ENCODE assay signal across 10 mouse cellular contexts in genomic region chr1:179446127-179446844, GRCm38 (mm10).
DNase-seq lines count a peak whose midpoint lies in the region; ATAC-seq and TF ChIP-seq lines count a peak whose summit lies in the region.
"Had no signal": no experiment of that assay in that cellular context is flagged by ENCODE, and none has a peak within 500 bp of the region (broad histone marks: within the 10 kb centered on the region; RNA-seq: fewer than 3 reads in every experiment).

No protein-coding gene starts in this region.

- no peak for TF ChIP-seq POLR2A in brain, embryonic 14.5 days (IDR thresholded peaks at IDR 0.05; ENCODE audit: borderline replicate concordance, extremely low read depth, insufficient read depth, insufficient read length, poor library complexity, severe bottlenecking)

- H3K4me3 ChIP-seq in heart, embryonic 15.5 days, result no peak overlapping the region

- WGBS in heart, embryonic 15.5 days, result 47% methylated on average over 17 of the region's 17 CpGs

- ATAC-seq in cerebellum, adult (ENCODE audit: insufficient number of reproducible peaks, low FRiP score, low TSS enrichment), result no peak
- peak; percentile 67 for ATAC-seq in heart, embryonic 15.5 days (replicated peaks; ENCODE audit: insufficient number of reproducible peaks, insufficient read depth, low FRiP score, low read depth)

- H3K9me3 ChIP-seq in heart, embryonic 15.5 days (replicated peaks), result no peaks in the 10 kb centered on the region

- peak overlapping the region; percentile 35 for H3K27ac ChIP-seq in heart, embryonic 15.5 days
- H3K27ac ChIP-seq: macrophage had no signal

- peak; percentile 33 to 37 for DNase-seq in cerebellum, postnatal 14 days
- peak; percentile 85 for DNase-seq in brain, embryonic 14.5 days (ENCODE audit: low read depth)
- peak; percentile 27 to 58 for DNase-seq in lung, postnatal 4 days
- no peak for DNase-seq in urinary bladder, postnatal 10 days (ENCODE audit: low spot score)
- DNase-seq in testis, postnatal 14 days (ENCODE audit: low spot score), result no peak
- no peak for DNase-seq in adrenal gland, postnatal 36 days
- DNase-seq: adrenal gland, postnatal 10 days had no signal

- H3K4me2 ChIP-seq in heart, embryonic 15.5 days, result peak overlapping the region; percentile 35

- no peak for TF ChIP-seq CTCF in brain, embryonic 14.5 days (IDR thresholded peaks at IDR 0.05; ENCODE audit: borderline replicate concordance, extremely low read depth, insufficient read depth, insufficient read length)

- no peaks in the 10 kb centered on the region for H3K36me3 ChIP-seq in heart, embryonic 15.5 days

- no peaks in the 10 kb centered on the region for H3K27me3 ChIP-seq in heart, embryonic 15.5 days

- H3K9ac ChIP-seq in heart, embryonic 15.5 days, result no peak overlapping the region

- peaks cover 8% of the 10 kb centered on the region; the same call in 1 of the 2 replicates for H3K4me1 ChIP-seq in heart, embryonic 15.5 days (replicated peaks)

Comparison
In these comparisons a context has a peak if more than half of its experiments do, and no peak if none do; other contexts are left out.
1. DNase-seq: peak in cerebellum, postnatal 14 days (2 of 2), brain, embryonic 14.5 days (single experiment) and lung, postnatal 4 days (2 of 2); none in urinary bladder, postnatal 10 days (single experiment), testis, postnatal 14 days (single experiment) and adrenal gland, postnatal 36 days (0 of 2).